Mouse (Mus musculus): ENCODE data around the gene Padi2.

Padi2 gene

DNA sequence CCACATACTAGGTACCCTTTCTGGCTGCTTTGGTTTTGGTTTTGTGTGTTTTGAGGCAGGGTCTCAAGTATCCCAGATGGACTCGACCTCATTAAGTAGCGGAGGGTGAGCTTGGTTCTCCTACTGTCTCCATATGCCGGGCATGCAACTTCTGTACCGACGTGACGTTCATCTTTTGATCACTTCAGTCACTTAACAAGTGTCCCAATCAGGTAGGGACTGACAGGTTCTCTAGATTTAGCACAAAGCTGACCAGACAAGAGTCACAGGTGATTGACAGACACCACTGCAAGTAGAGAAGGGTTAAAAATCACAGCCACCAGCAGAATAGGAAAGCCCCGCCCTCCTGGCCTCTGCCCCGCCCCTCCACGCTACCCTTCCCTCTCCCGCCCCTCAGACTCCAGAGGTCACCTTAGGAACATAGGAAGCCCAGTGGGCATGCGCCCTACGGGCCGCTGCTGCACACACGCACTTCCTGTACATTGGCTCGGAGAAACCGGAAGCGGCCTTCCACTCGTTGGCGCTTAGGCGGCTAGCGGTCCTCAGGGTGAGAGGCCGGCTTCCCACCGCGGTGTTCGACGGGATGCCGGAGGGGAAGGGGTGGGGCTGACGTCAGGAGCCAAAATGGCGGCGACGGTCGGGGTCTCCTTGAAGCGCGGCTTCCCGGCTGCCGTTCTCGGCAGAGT lies 54.8 kb downstream of the Padi2 start, which contains the start of gene Sdhb:
Gene Sdhb, plus strand, starts transcription at position 423 of the 686 bp plus-strand sequence.
- DNase-seq, result peak; percentile 98 to 99

DNA sequence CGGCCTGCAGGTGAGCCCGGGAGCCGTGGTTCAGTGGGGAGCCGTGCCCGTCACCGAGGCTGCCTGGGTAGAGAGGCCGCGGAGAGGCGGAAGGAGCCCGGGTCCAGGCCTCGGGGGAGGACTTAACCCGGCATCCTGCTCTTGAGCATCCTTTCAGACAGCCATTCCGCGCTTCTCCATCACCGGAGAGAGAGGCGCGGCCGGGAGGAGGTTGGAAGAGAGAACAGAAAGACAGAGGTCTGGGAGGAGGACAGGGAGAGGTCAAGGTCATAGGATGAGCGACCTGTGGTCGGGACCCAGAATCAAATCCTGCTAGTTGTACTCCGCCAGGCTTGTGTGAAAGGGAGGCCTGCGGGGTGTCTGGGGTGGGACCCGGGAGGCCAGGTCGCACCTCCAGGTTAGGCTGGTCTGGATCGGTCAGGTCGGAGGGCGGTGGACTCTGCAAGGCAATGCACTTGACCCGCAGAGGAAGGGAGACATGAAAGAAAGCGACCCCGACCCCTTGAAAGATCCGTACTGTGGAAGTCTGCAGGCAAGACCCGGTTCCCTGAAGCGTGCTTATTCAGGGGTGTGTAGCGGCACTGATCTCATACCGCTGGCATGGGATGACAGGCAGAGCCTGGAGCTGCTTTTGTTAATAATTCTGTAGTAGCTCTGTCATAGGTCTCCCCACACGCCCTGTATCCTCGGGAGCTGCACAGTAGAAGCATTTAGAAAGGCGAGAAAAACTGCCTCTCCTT lies 55.5 kb downstream of the Padi2 start:
- no peak for DNase-seq

DNA sequence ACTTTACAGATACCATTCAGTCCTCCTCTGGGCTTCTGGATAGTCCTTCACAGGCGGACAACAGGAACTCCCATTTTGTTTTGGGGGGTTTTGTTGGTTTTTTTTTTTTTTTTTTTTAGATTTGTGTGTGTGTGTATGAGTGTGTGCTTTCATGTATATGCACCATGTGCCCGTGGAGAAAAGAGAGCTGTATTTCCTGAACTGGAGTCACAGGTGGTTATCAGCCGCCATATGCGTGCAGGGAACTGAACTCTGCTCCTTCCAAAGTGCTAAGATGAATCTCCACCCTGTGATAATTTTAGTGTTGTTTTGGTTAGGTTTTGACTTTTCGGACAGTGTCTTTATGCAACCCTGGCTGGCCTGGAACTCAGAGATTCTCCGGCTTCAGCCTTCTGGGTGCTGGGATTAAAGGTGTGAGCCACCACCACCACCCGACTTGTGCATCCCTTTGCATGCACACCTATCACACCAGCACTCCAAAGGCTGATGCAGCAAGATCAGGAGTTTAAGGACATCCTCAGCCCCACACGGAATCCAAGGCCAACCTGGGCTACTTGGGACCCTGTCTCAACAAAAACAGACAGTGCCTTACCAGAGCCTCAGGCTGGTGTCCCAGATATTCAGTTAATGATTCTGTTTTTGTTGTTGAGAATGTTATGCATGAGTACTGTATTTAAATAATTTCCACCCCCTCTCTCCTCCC lies 56.2 kb downstream of the Padi2 start:
- DNase-seq, result no peak

DNA sequence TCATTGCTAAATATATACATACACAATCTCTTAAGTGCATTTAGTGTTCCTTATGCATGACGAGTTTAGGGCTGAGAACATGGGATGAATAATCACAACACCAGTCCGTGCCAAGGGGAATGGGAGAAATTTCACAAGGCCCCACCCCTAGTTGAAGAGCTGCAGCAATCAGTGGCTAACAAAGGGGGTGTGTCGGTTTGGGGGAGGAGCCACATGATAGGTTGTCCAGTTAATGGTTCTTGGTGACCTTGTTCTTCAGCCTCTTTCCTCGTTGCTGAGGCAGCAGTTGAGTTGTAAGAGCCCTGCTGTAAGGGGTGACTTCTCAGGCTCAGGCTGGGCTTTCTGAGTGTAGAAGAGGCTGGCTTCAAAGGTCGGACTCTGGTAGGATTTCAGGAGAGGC lies 56.8 kb downstream of the Padi2 start:
- DNase-seq, result peak; percentile 79 to 85

DNA sequence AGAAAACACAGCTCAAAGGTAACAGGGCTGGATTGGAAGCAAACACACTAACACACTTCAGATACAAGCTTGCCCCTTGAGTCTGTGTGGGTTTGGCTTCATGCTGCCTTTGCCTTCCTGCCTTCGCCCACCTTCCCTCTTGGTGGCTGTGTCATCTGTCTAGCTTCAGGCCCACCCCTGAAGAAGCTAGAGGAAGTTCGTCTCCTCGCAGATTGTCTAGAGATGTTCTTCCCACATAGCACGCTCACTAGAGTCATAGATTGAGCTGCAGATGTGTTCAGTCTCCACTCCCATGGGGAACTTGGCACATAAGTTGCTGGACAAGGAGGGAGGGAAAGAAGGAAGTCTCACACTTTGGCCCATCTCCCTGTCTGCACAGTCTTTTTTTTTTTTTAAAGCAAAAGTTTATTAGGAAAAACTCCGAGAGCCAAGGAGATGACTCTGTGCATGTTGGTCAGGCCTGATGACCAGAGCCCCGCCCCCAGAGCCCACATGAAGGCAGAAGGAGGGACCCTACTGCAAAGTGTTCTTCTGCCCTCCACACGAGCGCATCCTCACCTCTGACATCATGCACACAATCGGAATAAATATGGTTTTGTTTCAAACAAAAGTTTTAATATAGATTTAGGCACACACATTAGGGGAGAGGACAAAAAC lies 57.9 kb downstream of the Padi2 start:
- DNase-seq, result no peak

DNA sequence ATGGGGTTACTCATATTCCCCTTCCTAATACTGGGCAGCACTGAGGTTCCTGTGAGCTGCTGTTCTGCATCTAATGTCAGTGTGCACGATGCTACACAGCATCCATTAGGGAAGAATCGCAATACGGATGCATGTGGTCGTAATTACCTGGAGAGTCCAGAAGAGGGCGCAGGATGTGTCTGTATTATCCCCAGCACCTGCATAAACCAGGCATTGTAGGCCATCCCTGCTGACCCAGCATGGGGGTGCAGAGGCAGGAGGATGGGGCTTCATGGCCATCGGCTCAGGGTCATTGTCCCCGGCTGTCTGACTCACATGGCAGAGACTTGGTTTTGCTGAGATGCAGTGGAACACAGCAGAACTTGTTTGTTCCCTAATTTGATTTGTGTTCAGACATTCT lies 58.5 kb downstream of the Padi2 start:
- DNase-seq, result peak; percentile 73 to 81

DNA sequence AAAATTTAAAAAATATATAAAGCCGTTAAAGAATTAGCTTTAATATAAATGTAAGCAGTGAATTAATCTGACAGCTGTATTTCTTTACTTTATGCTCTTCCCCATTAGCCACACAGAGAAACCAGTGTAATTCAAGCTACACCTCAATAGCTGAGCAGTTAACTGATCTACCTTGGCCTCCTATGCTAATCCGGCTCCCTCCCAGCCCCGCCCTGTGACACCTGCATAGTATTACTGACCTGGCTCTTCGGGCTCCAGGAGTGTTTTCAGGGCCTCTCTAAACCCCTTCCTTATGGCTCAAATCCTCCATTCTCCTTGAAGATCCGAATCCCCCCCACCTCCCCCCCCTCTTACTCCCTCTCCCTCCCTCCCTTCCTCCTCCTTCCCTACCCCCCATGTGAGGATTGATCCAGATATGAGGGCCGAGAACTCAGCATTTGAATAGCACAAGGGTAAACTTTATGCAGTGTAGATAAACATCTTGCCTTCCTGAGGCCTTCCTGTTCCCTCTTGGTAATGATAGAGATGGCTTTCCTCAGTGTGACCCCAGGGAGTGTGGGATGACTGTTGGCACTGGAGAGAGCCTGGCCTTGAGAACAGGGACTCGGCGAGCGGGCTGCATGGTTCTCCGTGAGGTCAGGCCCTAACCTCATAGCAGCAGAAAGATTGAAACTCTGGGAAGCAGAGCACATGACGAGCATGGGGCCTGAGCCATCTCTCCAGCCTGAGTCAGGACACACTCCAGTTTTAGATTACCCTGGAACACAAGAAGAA lies 61.4 kb downstream of the Padi2 start:
- no peak for DNase-seq

- DNase-seq, result no peak
These were observed 65.5 kb downstream of the Padi2 start for GRCm38 (mm10) chr4:140971691-140972090.

GRCm38 (mm10) chr4:140974408-140974807 lies 68.3 kb downstream of the Padi2 start:
- no peak for DNase-seq

GRCm38 (mm10) chr4:140975356-140975755 lies 69.2 kb downstream of the Padi2 start:
- DNase-seq, result peak in 1 of 2 experiments; percentile 32

DNA sequence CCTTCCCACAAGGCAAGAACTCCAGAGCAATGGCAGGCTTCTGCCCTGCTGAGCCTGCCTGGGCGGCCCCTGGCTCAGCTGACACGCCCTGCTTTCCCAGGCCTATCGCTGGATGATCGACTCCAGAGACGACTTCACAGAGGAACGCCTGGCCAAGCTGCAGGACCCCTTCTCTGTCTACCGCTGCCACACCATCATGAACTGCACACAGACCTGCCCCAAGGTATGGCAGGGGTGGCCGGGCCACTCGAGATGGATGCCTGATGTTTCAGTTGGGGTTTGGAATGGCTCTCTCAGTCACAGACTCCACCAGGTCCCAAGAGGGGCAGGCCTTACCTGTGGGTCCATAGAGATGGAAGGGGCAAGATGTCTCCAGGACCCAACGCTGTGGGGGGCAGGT lies 71.1 kb downstream of the Padi2 start:
- DNase-seq, result no peak

GRCm38 (mm10) chr4:140977886-140978692 lies 71.9 kb downstream of the Padi2 start:
- no peak for DNase-seq

GRCm38 (mm10) chr4:140981605-140982004 lies 75.5 kb downstream of the Padi2 start:
- DNase-seq, result no peak

- DNase-seq, result peak; percentile 36 to 59
These were observed 76.7 kb downstream of the Padi2 start for GRCm38 (mm10) chr4:140982808-140983207.

DNA sequence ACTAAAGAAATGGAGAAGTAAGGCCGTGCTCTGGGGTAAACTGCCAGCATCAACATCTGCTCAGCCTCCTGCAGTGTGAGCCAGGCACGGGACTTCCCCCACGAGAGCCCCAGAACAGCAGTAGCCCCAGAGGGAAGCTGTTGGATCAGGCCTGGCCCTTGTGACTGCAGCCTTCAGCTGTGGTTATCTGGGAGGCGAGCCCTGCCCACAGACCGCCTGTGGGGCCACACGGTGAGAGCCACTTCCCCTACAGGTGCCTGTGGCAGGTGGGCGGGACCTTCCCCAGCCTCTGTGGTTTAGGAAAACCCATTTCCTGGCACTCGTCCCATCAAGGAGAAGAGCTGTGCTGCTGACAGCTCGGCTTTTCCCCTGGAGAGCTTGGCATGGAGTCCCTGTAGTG lies 77.3 kb downstream of the Padi2 start:
- DNase-seq, result peak; percentile 84 to 89

GRCm38 (mm10) chr4:140984544-140984943 lies 78.4 kb downstream of the Padi2 start:
- DNase-seq, result no peak

GRCm38 (mm10) chr4:140986024-140986710 lies 80.0 kb downstream of the Padi2 start:
- no peak for DNase-seq

DNA sequence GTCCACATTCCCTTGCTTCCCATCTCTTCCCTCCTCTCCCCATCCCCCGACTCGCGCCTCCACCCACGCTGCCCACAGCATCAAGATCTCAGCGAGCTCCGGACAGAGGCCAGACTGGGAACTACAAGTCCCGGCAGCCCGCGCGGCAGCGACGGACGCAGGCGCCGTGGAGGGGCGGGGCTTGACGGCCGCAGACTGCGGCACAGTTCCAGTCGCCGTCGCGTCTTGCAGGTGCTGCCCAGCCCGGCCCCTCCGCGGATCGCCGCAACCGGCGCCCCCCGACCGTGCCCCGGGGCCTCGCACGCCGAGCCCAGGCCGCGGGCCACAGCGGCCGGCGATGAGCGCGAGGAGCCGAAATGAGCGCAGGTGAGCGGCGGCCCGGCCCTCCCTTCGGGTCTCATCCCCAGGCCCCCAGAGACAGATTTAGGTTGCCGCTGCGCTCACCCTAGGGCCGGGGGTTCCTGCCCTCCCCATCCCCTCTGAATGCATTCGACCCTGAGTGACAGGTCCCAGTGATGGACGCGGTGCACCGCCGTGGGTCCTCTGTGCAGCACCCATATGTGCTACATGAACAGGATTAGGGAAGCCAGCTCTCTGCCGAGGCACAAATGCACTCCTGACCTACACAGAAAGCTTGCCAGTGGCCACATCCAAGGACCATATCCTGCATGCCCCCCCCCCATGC lies 80.7 kb downstream of the Padi2 start, which contains the start of gene Atp13a2:
Gene Atp13a2, plus strand, starts transcription at position 163 of the 685 bp plus-strand sequence.
- peak; percentile 88 to 92 for DNase-seq

- DNase-seq, result peak; percentile 34 to 56
These were observed 81.3 kb downstream of the Padi2 start for GRCm38 (mm10) chr4:140987476-140987875.

GRCm38 (mm10) chr4:140988706-140989290 lies 82.7 kb downstream of the Padi2 start:
- DNase-seq, result peak; percentile 51 to 55
